Mouse (Mus musculus) kidney, embryonic 14.5 days (tissue): Measurements from ENCODE around the gene Clec10a. TPM values are rescaled to one million over a fixed set of nuclear protein-coding genes. Genes with fewer than 3 reads are reported as not detected.
"Not testable (repeated sequence)": the region's sequence is repeated elsewhere in the genome, so short reads cannot be mapped to it uniquely, and the experiment has no call there.

Experiments
- ATAC-seq: fragments of 200-750 bp; cut with Nextera tagmentation; 2 replicates; pipeline ENCODE4 v1.8.0; 2017; ENCODE audit warnings: moderate number of reproducible peaks, mild to moderate bottlenecking, moderate TSS enrichment, moderate library complexity; ENCODE audit not compliant: low FRiP score, low TSS enrichment
- H3K27ac ChIP-seq: fragments of 300-500 bp; sonication (generic); 2 replicates; pipeline ENCODE4 v1.5.1; 2014; ENCODE audit warnings: low read depth, mild to moderate bottlenecking, low read length, moderate library complexity, mixed read lengths
- H3K27me3 ChIP-seq: fragments of 300-500 bp; sonication (generic); 2 replicates; pipeline ENCODE4 v1.6.1; 2014; ENCODE audit warnings: mild to moderate bottlenecking, low read length; ENCODE audit not compliant: control insufficient read depth, insufficient read depth
- H3K36me3 ChIP-seq: fragments of 300-500 bp; sonication (generic); 2 replicates; pipeline ENCODE4 v1.6.1; 2014; ENCODE audit warnings: low read length, mixed read lengths; ENCODE audit not compliant: control insufficient read depth, insufficient read depth
- H3K4me1 ChIP-seq: fragments of 300-500 bp; sonication (generic); 2 replicates; pipeline ENCODE4 v1.6.1; 2014; ENCODE audit warnings: low read length, mixed read lengths; ENCODE audit not compliant: control insufficient read depth, insufficient read depth
- H3K4me2 ChIP-seq: fragments of 300-500 bp; sonication (generic); replicated peaks from 2 replicates; pipeline ENCODE4 v1.6.1; 2014; ENCODE audit warnings: low read depth, mild to moderate bottlenecking, low read length
- H3K4me3 ChIP-seq: fragments of 300-500 bp; sonication (generic); 2 replicates; pipeline ENCODE4 v1.5.1; 2014; ENCODE audit warnings: mild to moderate bottlenecking, low read length
- H3K9ac ChIP-seq: fragments of 300-500 bp; sonication (generic); 2 replicates; pipeline ENCODE4 v1.6.1; 2014; ENCODE audit warnings: low read depth, mild to moderate bottlenecking, low read length, moderate library complexity
- H3K9me3 ChIP-seq: fragments of 300-500 bp; sonication (generic); 2 replicates; pipeline ENCODE4 v1.6.1; 2016; ENCODE audit warnings: low read length; ENCODE audit not compliant: control insufficient read depth
- WGBS: fragments of 180-500 bp; shearing (Covaris S2); extraction: QIAGEN DNeasy Blood & Tissue Kit; methylation state at CpG from one replicate; pipeline ENCODE4 v1.1.7; 2014; 5-methylcytosine and 5-hydroxymethylcytosine counted together
- polyA plus RNA-seq: library from polyadenylated mRNA; unstranded; fragments of >200 nt; fragmentation: Nextera tagmentation; extraction: Ambion mirVana; gene quantifications from 2 replicates; pipeline ENCODE4 v1.2.1, GENCODE M21; 2014

Gene Clec10a
- 0.57 and 0.74 TPM in 2 replicates for polyA plus RNA-seq

GRCm38 (mm10) chr11:70155897-70156296 lies at the start of gene Clec10a:
Clec10a (plus strand) TSS chr11:70156197.
- not testable (repeated sequence) for H3K27ac ChIP-seq, H3K4me3 ChIP-seq, H3K36me3 ChIP-seq, H3K9me3 ChIP-seq, H3K9ac ChIP-seq, ATAC-seq, H3K27me3 ChIP-seq, H3K4me1 ChIP-seq, H3K4me2 ChIP-seq
- WGBS: no CpG with 5 or more reads among the region's 5 CpGs

- H3K36me3 ChIP-seq: no peaks in the 10 kb centered on the region
- no peak overlapping the region for H3K27ac ChIP-seq
- WGBS: 77% methylated on average over 8 of the region's 8 CpGs
- H3K9ac ChIP-seq: no peak overlapping the region
- H3K9me3 ChIP-seq: no peaks in the 10 kb centered on the region
- no peaks in the 10 kb centered on the region for H3K27me3 ChIP-seq
- H3K4me3 ChIP-seq: no peak overlapping the region
- no peak for ATAC-seq
- H3K4me1 ChIP-seq: no peaks in the 10 kb centered on the region
- H3K4me2 ChIP-seq: no peak overlapping the region
Measured at GRCm38 (mm10) chr11:70107085-70107484, 48.9 kb upstream of the Clec10a start.

- Histone ChIP-seq H3K4me1 (no peaks in the 10 kb centered on the region), H3K9me3 (no peaks in the 10 kb centered on the region), H3K4me3 (no peak overlapping the region), H3K27me3 (no peaks in the 10 kb centered on the region), H3K27ac (no peak overlapping the region), H3K9ac (no peak overlapping the region), H3K36me3 (no peaks in the 10 kb centered on the region), H3K4me2 (no peak overlapping the region)
- no peak for ATAC-seq
- 74% methylated on average over 3 of the region's 3 CpGs for WGBS
Measured at GRCm38 (mm10) chr11:70110146-70110545, 45.9 kb upstream of the Clec10a start.

DNA sequence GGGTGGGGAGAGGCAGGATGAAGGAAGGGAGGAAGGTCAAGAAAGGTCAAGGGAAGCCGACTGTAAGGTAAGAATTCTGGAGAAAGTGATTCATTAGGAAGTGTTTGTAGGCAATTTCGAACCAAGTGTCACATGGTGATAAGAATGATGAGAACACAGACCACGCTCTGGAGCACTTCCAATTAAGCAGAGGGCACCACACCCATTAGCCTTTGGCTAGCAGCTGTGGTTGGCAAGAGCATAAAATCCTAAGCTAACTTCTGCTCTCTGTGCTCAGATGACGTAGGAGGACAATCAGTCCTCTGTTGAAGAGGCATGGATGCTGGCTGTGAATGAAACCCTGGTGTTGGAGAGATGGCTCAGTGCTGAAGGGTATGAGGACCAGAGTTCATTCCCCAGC lies 41.4 kb upstream of the Clec10a start:
- H3K9me3 ChIP-seq: peaks cover 2% of the 10 kb centered on the region
- H3K4me2 ChIP-seq: no peak overlapping the region
- no peak overlapping the region for H3K27ac ChIP-seq
- H3K4me1 ChIP-seq: no peaks in the 10 kb centered on the region
- H3K27me3 ChIP-seq: no peaks in the 10 kb centered on the region
- WGBS: 19% methylated on average over 4 of the region's 4 CpGs
- ATAC-seq: no peak
- no peaks in the 10 kb centered on the region for H3K36me3 ChIP-seq
- no peak overlapping the region for H3K9ac ChIP-seq
- H3K4me3 ChIP-seq: no peak overlapping the region

DNA sequence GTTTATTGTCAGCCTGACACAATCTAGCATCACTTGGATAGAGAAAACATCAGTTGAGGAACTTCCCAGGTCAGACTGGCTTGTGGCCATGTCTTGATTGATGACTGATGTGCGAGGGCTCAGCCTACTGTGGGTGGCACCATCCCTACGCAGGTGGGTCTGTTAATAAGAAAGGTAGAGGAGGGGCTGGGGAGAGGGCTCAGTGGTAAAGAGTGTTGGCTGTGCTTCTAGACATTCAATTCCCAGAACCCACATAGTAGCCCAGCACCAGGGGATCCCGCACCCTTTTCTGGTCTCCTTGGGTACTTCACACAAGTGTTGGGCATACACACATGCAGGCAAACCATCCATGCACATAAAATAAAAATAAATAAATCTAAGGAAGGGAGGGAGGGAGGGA lies 40.1 kb upstream of the Clec10a start:
- no peak overlapping the region for H3K9ac ChIP-seq
- no peaks in the 10 kb centered on the region for H3K4me1 ChIP-seq
- H3K36me3 ChIP-seq: no peaks in the 10 kb centered on the region
- H3K4me2 ChIP-seq: no peak overlapping the region
- H3K4me3 ChIP-seq: no peak overlapping the region
- H3K27me3 ChIP-seq: no peaks in the 10 kb centered on the region
- H3K9me3 ChIP-seq: peaks cover 7% of the 10 kb centered on the region
- 86% methylated on average over 3 of the region's 3 CpGs for WGBS
- H3K27ac ChIP-seq: no peak overlapping the region
- ATAC-seq: no peak

DNA sequence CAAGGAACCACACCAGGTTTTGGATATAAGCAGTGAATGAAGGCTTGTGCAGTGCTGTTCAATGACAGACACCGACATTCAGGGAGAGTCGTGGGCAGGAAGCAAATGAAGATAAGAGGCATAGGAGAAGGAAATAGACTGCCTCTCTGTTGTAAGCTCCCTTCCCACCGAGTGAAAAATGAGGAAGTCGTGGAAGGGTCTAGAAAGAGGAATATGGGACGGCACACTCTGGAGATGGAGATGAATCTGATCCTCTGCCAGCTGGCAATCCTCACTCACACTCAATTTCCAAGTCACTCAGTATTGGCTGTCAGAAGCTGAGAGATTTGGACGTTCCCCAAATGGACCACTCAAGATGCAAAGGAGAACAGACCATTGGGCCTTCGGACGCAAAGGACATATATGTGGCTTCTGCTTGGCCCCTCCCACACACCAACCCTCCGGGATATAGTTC lies 26.0 kb upstream of the Clec10a start, which contains the start of gene Mgl2:
TSS of gene Mgl2 (plus strand) at position 404 of the 454 bp plus-strand sequence.
- ATAC-seq: no peak
- 82% methylated on average over 9 of the region's 9 CpGs for WGBS

GRCm38 (mm10) chr11:70135001-70135400 lies 21.0 kb upstream of the Clec10a start:
- not testable (repeated sequence) for H3K4me3 ChIP-seq, H3K36me3 ChIP-seq, ATAC-seq, H3K4me1 ChIP-seq, H3K9ac ChIP-seq, H3K27ac ChIP-seq, H3K4me2 ChIP-seq, H3K27me3 ChIP-seq, H3K9me3 ChIP-seq
- 62% methylated on average over 3 of the region's 3 CpGs for WGBS

More for the DNA sequence above, 26.0 kb upstream of the Clec10a start, which contains the start of gene Mgl2:
- Histone ChIP-seq H3K27me3 (no peaks in the 10 kb centered on the region), H3K4me3 (no peak within 1 kb of the TSS), H3K4me1 (0 out of 2 replicates have a peak, but pooled peaks cover 5% of the 10 kb centered on the region), H3K27ac (no peak within 1 kb of the TSS), H3K9ac (no peak within 1 kb of the TSS), H3K36me3 (no peaks in the 10 kb centered on the region), H3K9me3 (no peaks in the 10 kb centered on the region), H3K4me2 (no peak within 1 kb of the TSS)

- H3K4me3 ChIP-seq, H3K4me2 ChIP-seq, H3K36me3 ChIP-seq, H3K27ac ChIP-seq, H3K9ac ChIP-seq, H3K9me3 ChIP-seq, H3K27me3 ChIP-seq, ATAC-seq, H3K4me1 ChIP-seq: not testable (repeated sequence)
- 84% methylated on average over 8 of the region's 8 CpGs for WGBS
Measured at GRCm38 (mm10) chr11:70135925-70136324, 20.1 kb upstream of the Clec10a start.

DNA sequence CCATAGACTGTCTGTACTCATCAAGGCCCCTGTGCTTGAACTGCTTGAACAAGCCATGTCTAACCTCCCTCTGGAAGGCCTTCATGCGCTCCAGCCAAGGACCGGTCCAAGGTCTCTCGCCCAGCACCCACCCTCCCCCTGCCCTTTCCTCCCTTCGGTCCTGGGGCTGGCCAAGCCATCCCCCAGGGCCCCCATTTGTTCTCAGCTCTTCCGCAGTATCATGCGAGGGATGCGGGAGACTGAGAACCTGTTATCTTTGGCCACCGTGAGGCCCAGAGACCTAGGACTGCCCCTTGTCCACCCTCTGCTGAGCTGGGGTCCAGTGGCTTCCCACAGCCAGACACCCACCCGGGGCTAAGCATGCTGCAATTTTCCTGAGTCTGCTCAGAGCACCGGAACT lies 16.8 kb upstream of the Clec10a start:
- H3K27ac ChIP-seq: no peak overlapping the region
- H3K4me3 ChIP-seq: no peak overlapping the region
- 53% methylated on average over 10 of the region's 10 CpGs for WGBS
- H3K27me3 ChIP-seq: no peaks in the 10 kb centered on the region
- no peak overlapping the region for H3K4me2 ChIP-seq
- no peaks in the 10 kb centered on the region for H3K9me3 ChIP-seq
- H3K4me1 ChIP-seq: 0 out of 2 replicates have a peak, but pooled peaks cover 4% of the 10 kb centered on the region
- H3K9ac ChIP-seq: no peak overlapping the region; the same call in 1 of the 2 replicates
- H3K36me3 ChIP-seq: no peaks in the 10 kb centered on the region
- ATAC-seq: no peak
